Mouse (Mus musculus) intestine, embryonic 16.5 days (tissue): ENCODE results near the gene Vmn2r92. TPM values are rescaled to one million over a fixed set of nuclear protein-coding genes. Genes with fewer than 3 reads are reported as not detected.
"Not testable (repeated sequence)": the region's sequence is repeated elsewhere in the genome, so short reads cannot be mapped to it uniquely, and the experiment has no call there.

Experiments
- ATAC-seq: fragments of 200-750 bp; cut with Nextera tagmentation; 2 replicates; pipeline ENCODE4 v1.8.0; 2017; ENCODE audit warnings: moderate TSS enrichment, moderate library complexity
- H3K27ac ChIP-seq: fragments of 300-500 bp; sonication (generic); 2 replicates; pipeline ENCODE4 v1.5.1; 2014; ENCODE audit warnings: mild to moderate bottlenecking, low read length
- H3K27me3 ChIP-seq: fragments of 300-500 bp; sonication (generic); replicated peaks from 2 replicates; pipeline ENCODE4 v1.6.1; 2014; ENCODE audit warnings: low read length, control low read depth, mixed read lengths; ENCODE audit not compliant: control insufficient read depth, insufficient read depth
- H3K36me3 ChIP-seq: fragments of 300-500 bp; sonication (generic); 2 replicates; pipeline ENCODE4 v1.6.1; 2014; ENCODE audit warnings: low read length, control low read depth; ENCODE audit not compliant: control insufficient read depth, insufficient read depth
- H3K4me1 ChIP-seq: fragments of 300-500 bp; sonication (generic); 2 replicates; pipeline ENCODE4 v1.6.1; 2014; ENCODE audit warnings: low read length, control low read depth, mixed read lengths; ENCODE audit not compliant: control insufficient read depth, insufficient read depth
- H3K4me2 ChIP-seq: fragments of 300-500 bp; sonication (generic); 2 replicates; pipeline ENCODE4 v1.6.1; 2014; ENCODE audit warnings: low read depth, low read length, control low read depth
- H3K4me3 ChIP-seq: fragments of 300-500 bp; sonication (generic); 2 replicates; pipeline ENCODE4 v1.5.1; 2014; ENCODE audit warnings: mild to moderate bottlenecking, low read length
- H3K9ac ChIP-seq: fragments of 300-500 bp; sonication (generic); 2 replicates; pipeline ENCODE4 v1.6.1; 2014; ENCODE audit warnings: low read depth, low read length
- H3K9me3 ChIP-seq: fragments of 300-500 bp; sonication (generic); 2 replicates; pipeline ENCODE4 v1.6.1; 2016; ENCODE audit warnings: low read length, control low read depth; ENCODE audit not compliant: control insufficient read depth
- WGBS: fragments of 180-500 bp; shearing (Covaris S2); extraction: QIAGEN DNeasy Blood & Tissue Kit; methylation state at CpG from one replicate; pipeline ENCODE4 v1.1.7; 2014; 5-methylcytosine and 5-hydroxymethylcytosine counted together
- polyA plus RNA-seq: library from polyadenylated mRNA; unstranded; fragments of >200 nt; fragmentation: Nextera tagmentation; extraction: Ambion mirVana; gene quantifications from 2 replicates; pipeline ENCODE4 v1.2.1, GENCODE M21; 2015

Gene Vmn2r92
- not detected in 2 replicates for polyA plus RNA-seq

DNA sequence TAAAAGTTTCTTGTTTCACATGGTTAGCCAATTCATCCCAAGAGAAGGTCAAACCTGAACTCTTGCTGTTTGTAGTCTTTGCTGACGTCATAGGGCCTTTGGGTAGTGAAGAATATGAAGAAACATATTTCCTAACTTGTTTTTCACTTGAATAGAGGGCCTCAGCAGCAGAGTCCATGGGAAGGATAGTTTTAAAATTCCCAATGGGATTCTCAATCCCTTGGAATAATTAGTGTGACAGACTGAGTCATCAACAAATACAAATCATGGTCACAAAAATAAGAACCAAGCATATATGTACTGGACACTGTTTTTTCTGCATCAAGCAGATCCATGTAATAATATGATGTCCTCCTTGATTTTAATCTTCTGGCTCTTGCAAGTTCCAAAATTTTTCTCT lies at the start of gene Vmn2r92:
Vmn2r92 (plus strand) TSS at position 301 of the 400 bp plus-strand sequence.
- ATAC-seq, H3K4me2 ChIP-seq, H3K27me3 ChIP-seq, H3K9ac ChIP-seq, H3K27ac ChIP-seq, H3K4me3 ChIP-seq, H3K4me1 ChIP-seq, H3K36me3 ChIP-seq, H3K9me3 ChIP-seq: not testable (repeated sequence)
- WGBS = 66% methylated on average over 1 of the region's 1 CpGs

DNA sequence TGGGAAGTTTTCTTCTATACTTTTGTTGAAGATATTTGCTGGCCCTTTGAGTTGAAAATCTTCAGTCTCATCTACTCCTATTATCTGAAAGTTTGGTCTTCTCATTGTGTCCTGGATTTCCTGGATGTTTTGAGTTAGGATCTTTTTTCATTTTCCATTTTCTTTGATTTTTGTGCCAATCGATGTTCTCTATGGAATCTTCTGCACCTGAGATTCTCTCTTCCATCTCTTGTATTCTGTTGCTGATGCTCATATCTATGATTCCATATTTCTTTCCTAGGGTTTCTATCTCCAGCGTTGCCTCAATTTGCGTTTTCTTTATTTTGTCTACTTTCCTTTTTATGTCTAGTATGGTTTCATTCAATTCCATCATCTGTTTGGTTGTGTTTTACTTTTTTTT lies 49.4 kb upstream of the Vmn2r92 start:
- H3K36me3 ChIP-seq, ATAC-seq, H3K9me3 ChIP-seq, H3K27ac ChIP-seq, H3K4me3 ChIP-seq, H3K4me1 ChIP-seq, H3K9ac ChIP-seq, H3K27me3 ChIP-seq, H3K4me2 ChIP-seq: not testable (repeated sequence)
- WGBS = 87% methylated on average over 3 of the region's 3 CpGs

DNA sequence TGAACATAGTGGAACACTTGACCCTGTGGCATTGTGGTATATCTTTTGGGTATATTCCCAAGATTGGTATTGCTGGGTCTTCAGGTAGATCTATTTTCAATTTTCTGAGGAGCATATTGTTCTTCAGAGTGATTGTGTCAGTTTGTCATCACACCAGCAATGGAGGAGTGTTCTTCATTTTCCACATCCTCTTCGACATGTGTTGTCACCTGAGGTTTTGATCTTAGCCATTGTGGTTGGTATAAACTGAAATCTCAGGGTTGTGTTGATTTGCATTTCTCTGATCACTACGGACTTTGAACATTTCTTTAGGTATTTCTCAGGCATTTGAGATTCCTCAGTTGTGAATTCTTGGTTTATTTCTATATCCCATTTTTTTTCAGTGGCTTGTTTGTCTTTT lies 9.5 kb downstream of the Vmn2r92 start:
- H3K9ac ChIP-seq, H3K9me3 ChIP-seq, H3K4me1 ChIP-seq, H3K27ac ChIP-seq, ATAC-seq, H3K27me3 ChIP-seq, H3K4me2 ChIP-seq, H3K36me3 ChIP-seq, H3K4me3 ChIP-seq: not testable (repeated sequence)
- WGBS = 70% methylated on average over 2 of the region's 2 CpGs

DNA sequence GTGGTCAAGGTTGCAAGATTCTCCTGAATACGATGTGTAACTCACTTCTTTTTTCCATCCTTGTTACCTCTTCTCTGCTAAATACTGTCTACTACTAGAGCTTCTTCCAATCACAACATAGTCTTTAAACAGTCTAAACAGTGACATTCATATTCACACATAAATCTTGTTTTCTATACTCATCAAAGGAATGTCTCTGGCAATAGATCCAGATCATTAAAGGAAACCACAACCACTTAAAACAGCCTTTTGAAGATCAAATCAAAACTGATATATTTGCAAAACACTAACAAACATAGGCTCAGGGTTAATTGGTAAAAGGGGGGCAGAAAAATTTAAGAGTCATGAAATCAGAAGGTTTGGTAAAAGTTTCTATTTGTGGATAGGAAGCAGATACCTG lies 38.0 kb downstream of the Vmn2r92 start:
- no peaks in the 10 kb centered on the region for H3K4me1 ChIP-seq
- H3K36me3 ChIP-seq = no peaks in the 10 kb centered on the region
- ATAC-seq = no peak
- 84% methylated on average over 1 of the region's 1 CpGs for WGBS
- H3K4me3 ChIP-seq = no peak overlapping the region
- no peak overlapping the region for H3K9ac ChIP-seq
- H3K9me3 ChIP-seq = no peaks in the 10 kb centered on the region
- no peak overlapping the region for H3K4me2 ChIP-seq
- H3K27ac ChIP-seq = no peak overlapping the region
- no peaks in the 10 kb centered on the region for H3K27me3 ChIP-seq

DNA sequence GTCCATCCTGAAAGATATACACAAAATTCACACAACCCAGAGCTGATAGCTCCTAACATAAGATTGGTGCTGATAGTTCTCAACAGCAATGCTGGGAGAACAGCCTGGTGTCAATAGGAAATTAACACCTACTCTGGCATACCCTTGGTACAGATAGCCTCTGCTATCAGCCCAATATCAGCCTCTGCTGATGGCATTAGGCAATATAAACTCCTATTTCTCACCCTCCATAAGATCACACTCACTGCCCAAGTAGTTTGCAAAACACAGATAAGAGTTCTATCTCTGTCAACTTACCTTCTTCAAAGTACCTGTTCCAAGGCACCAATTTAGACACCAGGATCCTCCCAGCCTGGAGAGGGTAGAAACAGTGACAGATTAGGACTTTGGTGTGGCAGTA lies 69.6 kb downstream of the Vmn2r92 start:
- Histone ChIP-seq H3K4me2 (no peak overlapping the region), H3K4me1 (no peaks in the 10 kb centered on the region), H3K9ac (no peak overlapping the region), H3K27me3 (no peaks in the 10 kb centered on the region), H3K27ac (no peak overlapping the region), H3K9me3 (0 out of 2 replicates have a peak, but pooled peaks cover 3% of the 10 kb centered on the region), H3K36me3 (no peaks in the 10 kb centered on the region), H3K4me3 (no peak overlapping the region)
- no peak for ATAC-seq

DNA sequence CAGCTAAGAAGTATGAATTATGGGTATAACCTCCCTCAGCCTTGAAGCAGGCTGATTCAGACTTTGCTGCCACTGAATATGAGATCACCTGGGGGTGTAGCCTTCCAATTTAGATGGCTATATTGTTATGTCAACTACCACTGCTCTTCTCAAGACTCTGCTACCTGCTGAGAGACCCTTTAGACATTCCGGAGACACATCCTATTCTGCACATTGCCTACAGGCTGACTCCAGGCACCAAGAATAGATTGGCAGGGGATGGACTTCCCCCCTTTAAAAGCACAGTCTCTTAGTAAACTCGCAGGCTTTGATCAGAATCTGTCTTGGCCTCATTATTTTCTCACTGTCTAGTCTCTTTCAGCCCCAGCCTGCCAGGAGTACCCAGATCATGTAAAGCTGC lies 80.3 kb downstream of the Vmn2r92 start:
- 71% methylated on average over 2 of the region's 2 CpGs for WGBS
- H3K27ac ChIP-seq = no peak overlapping the region
- no peaks in the 10 kb centered on the region for H3K36me3 ChIP-seq
- no peaks in the 10 kb centered on the region for H3K9me3 ChIP-seq
- H3K27me3 ChIP-seq = no peaks in the 10 kb centered on the region
- no peak for ATAC-seq
- no peak overlapping the region for H3K9ac ChIP-seq
- no peak overlapping the region for H3K4me3 ChIP-seq
- no peaks in the 10 kb centered on the region for H3K4me1 ChIP-seq
- no peak overlapping the region for H3K4me2 ChIP-seq

DNA sequence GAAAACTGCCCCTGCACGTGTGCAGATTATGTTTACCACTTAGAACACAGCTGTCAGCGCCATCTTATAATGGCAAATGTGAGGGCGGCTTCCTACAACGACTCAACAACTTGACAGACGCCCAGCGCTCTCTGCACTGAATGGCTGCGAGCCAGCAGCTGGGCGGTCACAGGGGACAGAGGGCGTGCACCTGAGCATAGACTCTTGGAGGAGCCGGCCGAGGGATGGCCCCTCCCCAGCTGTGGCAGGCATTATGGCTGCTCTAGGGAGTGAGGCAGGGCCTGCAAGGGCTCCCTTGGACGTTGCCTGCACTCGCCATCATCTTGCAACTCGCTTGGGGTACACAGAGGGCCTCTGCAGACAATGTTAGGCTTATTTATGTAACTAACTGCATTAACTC lies 85.2 kb downstream of the Vmn2r92 start:
- WGBS = 83% methylated on average over 13 of the region's 14 CpGs
- no peak overlapping the region for H3K27ac ChIP-seq
- no peak overlapping the region for H3K4me3 ChIP-seq
- no peak overlapping the region for H3K4me2 ChIP-seq
- no peak overlapping the region for H3K9ac ChIP-seq
- no peak for ATAC-seq
- no peaks in the 10 kb centered on the region for H3K27me3 ChIP-seq
- no peaks in the 10 kb centered on the region for H3K36me3 ChIP-seq
- no peaks in the 10 kb centered on the region for H3K9me3 ChIP-seq
- no peaks in the 10 kb centered on the region for H3K4me1 ChIP-seq

Other genes with a start within 250 kb of the Vmn2r92 start
- not detected in 2 replicates for gene Fpr-rs4, start 130.2 kb upstream of the Vmn2r92 start, polyA plus RNA-seq
- not detected in 2 replicates for gene Vmn2r124, start 102.5 kb upstream of the Vmn2r92 start, polyA plus RNA-seq
- not detected in 2 replicates for gene Vmn2r91, start 66.9 kb upstream of the Vmn2r92 start, polyA plus RNA-seq
- not detected in 2 replicates for gene Vmn2r94, start 125.9 kb downstream of the Vmn2r92 start, polyA plus RNA-seq
- gene Vmn2r93, start 146.2 kb downstream of the Vmn2r92 start, polyA plus RNA-seq = not detected in 2 replicates